Comparison of ENCODE assay signal across 1 mouse cellular context in the genomic region with DNA sequence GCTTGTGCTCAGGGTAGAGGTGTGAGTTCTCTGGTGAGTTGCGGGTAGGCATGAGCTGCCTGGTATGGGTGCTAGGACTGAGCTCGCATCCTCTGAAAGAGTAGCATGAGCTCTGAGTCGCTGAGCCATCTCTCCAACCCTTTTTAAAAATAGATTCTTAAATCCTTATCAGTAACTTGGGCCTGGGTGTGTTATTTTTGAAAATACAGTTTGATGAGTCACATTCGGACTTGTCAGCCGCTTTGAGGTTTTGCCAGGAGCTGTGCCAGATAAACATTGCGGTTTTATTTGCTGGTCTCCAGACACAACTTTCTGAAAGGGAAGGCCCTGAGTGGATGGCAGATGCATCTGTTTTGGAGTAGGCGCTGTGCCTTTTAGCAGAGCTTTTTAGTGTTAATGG.
A peak's percentile ranks its signal among the peaks of the same experiment; 100 is the strongest.
TF ChIP-seq lines count a peak whose summit lies in the region.

No protein-coding gene starts in this region.

TF ChIP-seq in MEL, 35 proteins besides CTCF, POLR2A, EP300 and RAD21 (continued from another document):
- TF ChIP-seq NRF1 (IDR thresholded peaks at IDR 0.05; ENCODE audit: insufficient read depth, low read depth, low read length, poor library complexity, severe bottlenecking) (no peak), ZC3H11A (IDR thresholded peaks at IDR 0.05; ENCODE audit: low read depth, low read length) (peak; percentile 1)
TF ChIP-seq in MEL: peak in this region for 19.
